Mouse (Mus musculus) neural tube, embryonic 14.5 days (tissue): ENCODE data around the gene Fry. TPM values are rescaled to one million over a fixed set of nuclear protein-coding genes. Genes with fewer than 3 reads are reported as not detected.

ENCODE experiments used
- ATAC-seq: fragments of 200-750 bp; cut with Nextera tagmentation; 2 replicates; pipeline ENCODE4 v1.8.0; 2017; ENCODE audit warnings: low read depth, mild to moderate bottlenecking, moderate TSS enrichment, moderate library complexity
- H3K27ac ChIP-seq: fragments of 300-500 bp; sonication (generic); 2 replicates; pipeline ENCODE4 v1.5.1; 2014; ENCODE audit warnings: low read depth, mild to moderate bottlenecking, control low read depth, low read length, moderate library complexity, mixed read lengths
- H3K27me3 ChIP-seq: fragments of 300-500 bp; sonication (generic); 2 replicates; pipeline ENCODE4 v1.6.1; 2014; ENCODE audit warnings: low read length; ENCODE audit not compliant: control insufficient read depth, insufficient read depth
- H3K36me3 ChIP-seq: fragments of 300-500 bp; sonication (generic); 2 replicates; pipeline ENCODE4 v1.6.1; 2014; ENCODE audit warnings: low read length, mixed read lengths; ENCODE audit not compliant: control insufficient read depth, insufficient read depth
- H3K4me1 ChIP-seq: fragments of 300-500 bp; sonication (generic); 2 replicates; pipeline ENCODE4 v1.6.1; 2014; ENCODE audit warnings: low read length; ENCODE audit not compliant: control insufficient read depth, insufficient read depth
- H3K4me2 ChIP-seq: fragments of 300-500 bp; sonication (generic); 2 replicates; pipeline ENCODE4 v1.6.1; 2014; ENCODE audit warnings: mild to moderate bottlenecking, low read depth, low read length, control low read depth
- H3K4me3 ChIP-seq: fragments of 300-500 bp; sonication (generic); 2 replicates; pipeline ENCODE4 v1.5.1; 2014; ENCODE audit warnings: low read depth, low read length, control low read depth, mixed read lengths
- H3K9ac ChIP-seq: fragments of 300-500 bp; sonication (generic); replicated peaks from 2 replicates; pipeline ENCODE4 v1.6.1; 2014; ENCODE audit warnings: low read depth, mild to moderate bottlenecking, control low read depth, low read length, mixed read lengths
- H3K9me3 ChIP-seq: fragments of 300-500 bp; sonication (generic); 2 replicates; pipeline ENCODE4 v1.6.1; 2016; ENCODE audit warnings: low read length; ENCODE audit not compliant: control insufficient read depth
- WGBS: fragments of 180-500 bp; shearing (Covaris S2); extraction: QIAGEN DNeasy Blood & Tissue Kit; methylation state at CpG from one replicate; pipeline ENCODE4 v1.1.7; 2014; 5-methylcytosine and 5-hydroxymethylcytosine counted together
- polyA plus RNA-seq: library from polyadenylated mRNA; unstranded; fragments of >200 nt; fragmentation: Nextera tagmentation; extraction: Ambion mirVana; gene quantifications from 2 replicates; pipeline ENCODE4 v1.2.1, GENCODE M21; 2014

The Fry gene
- polyA plus RNA-seq, 1 experiment from 2014 or later: 85.1 TPM

DNA sequence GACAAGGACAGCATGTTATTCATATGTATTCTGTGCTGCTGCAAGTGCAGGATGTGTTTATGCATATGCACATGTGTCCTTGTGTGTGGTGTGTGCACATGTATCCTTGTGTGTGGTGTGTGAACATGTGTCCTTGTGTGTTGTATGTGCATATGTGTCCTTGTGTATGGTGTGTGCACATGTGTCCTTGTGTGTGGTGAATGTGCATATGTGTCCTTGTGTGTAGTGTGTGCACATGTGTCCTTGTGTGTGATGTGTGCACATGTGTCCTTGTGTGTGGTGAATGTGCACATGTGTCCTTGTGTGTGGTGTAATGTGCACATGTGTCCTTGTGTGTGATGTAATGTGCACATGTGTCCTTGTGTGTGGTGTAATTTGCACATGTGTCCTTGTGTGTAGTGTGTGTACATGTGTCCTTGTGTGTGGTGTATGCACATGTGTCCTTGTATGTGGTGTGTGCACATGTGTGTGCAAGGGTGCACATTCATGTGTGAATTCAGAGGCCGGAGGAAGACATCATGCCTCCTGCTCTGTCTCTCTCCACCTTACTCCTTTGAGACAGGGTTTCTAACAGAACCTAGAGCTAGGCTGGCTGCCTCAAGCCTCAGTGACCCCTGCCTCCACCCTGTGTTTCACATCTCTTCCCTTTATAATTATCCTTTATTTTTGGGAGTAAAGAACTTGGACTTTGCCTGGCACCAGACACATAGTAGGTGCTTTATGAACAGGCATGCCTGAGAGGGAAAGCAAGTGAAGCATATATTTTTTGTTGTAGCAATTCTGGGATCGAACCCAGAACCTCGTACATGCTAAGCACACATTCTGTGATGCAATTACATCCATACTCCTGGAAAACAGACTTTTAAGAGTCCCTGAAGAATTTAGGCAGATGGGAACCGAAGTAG, 72.3 kb downstream of the Fry start:
- H3K27me3 ChIP-seq: no peaks in the 10 kb centered on the region
- no peak overlapping the region for H3K9ac ChIP-seq
- H3K27ac ChIP-seq: no peak overlapping the region
- peaks cover 2% of the 10 kb centered on the region; the same call in 1 of the 2 replicates for H3K9me3 ChIP-seq
- H3K4me2 ChIP-seq: no peak overlapping the region
- no peak overlapping the region for H3K4me3 ChIP-seq
- no peaks in the 10 kb centered on the region for H3K4me1 ChIP-seq
- no peaks in the 10 kb centered on the region for H3K36me3 ChIP-seq
- WGBS: 80% methylated on average over 4 of the region's 4 CpGs
- no peak for ATAC-seq

DNA sequence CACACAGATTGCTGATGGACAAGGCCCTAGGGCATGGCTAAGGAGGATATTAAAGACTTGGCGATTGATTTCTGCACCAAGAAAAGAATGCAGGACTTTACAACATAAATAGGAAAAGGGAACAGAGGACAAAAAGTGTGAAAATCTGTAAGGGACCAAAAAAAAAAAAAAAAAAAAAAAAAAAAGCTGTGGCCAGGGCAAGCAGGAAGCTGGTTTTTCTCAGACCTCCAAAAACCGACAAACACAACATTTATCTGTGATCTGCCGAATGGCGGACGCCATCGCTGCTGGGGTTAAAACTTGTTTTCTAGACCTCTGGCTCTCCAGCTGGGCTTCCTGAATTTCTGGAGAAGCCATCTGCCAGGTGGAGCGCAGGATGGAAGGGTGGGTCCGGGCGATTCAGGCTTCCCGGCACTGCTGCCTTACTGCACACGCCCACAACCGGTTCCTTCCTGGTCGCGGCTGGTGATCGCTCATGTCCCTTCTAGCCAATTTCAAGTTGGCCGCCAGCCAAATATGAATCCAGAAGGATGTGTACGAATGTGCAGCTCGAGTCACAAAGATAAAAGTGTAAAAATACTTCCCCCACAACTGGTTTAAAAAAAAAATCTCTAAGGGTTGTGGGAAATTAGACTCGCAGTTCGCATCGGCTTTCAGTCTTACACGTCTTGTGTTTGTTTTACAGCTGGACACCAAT, 77.2 kb downstream of the Fry start:
- 4% methylated on average over 22 of the region's 22 CpGs for WGBS
- H3K27me3 ChIP-seq: no peaks in the 10 kb centered on the region
- peak; percentile 79; the same call in 1 of the 2 replicates for ATAC-seq
- H3K9ac ChIP-seq: peak overlapping the region; percentile 37; the same call in 1 of the 2 replicates
- no peaks in the 10 kb centered on the region for H3K4me1 ChIP-seq
- H3K36me3 ChIP-seq: no peaks in the 10 kb centered on the region
- peak overlapping the region; percentile 61 for H3K4me2 ChIP-seq
- H3K4me3 ChIP-seq: peak overlapping the region; percentile 26
- no peak overlapping the region for H3K27ac ChIP-seq
- no peaks in the 10 kb centered on the region for H3K9me3 ChIP-seq

DNA sequence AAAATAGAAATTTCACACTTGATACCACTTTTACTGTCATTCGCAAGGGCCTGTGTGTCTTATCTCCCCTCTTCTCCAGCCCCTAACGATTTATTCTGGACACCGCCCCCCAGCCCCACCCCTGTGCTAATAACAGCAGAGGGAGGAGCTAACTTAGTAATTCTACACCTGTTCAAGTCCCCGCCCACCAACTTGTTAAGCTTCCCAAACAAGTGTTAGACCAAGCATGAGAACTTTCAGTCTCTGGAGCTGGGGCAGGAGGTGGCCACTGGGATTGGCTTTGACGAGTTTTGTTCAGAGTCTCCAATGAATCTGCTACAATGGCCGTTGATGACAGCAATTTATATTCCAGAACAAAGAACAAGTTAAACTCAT, 77.8 kb downstream of the Fry start:
- Histone ChIP-seq H3K4me2 (peak overlapping the region; percentile 61), H3K27me3 (no peaks in the 10 kb centered on the region), H3K9ac (no peak overlapping the region), H3K27ac (no peak overlapping the region), H3K4me1 (no peaks in the 10 kb centered on the region), H3K36me3 (no peaks in the 10 kb centered on the region), H3K4me3 (peak overlapping the region; percentile 26), H3K9me3 (no peaks in the 10 kb centered on the region)
- whole genome bisulfite sequencing: 0% methylated on average over 6 of the region's 6 CpGs
- peak; percentile 30; the same call in 1 of the 2 replicates for ATAC-seq

DNA sequence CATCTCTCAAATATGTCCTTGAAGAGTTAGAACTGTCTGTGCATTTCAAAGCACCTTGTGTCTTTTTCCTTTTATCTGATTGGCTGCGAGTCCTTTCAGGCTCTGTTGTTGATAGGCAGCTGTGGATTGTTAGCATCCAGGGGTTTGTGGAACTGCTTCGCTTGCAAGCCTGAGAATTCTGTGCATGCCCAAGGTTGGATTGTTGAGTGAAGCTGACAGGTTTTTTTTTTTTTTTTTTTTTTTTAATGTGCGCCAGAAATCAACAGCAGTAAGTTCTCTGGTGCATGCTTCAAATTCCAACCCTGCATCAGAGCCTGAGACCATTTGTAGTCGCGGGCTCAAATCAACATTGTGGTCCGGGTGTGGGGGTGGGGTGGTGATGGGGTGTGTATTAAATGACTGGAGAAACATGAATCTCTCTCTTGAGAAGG, 78.5 kb downstream of the Fry start:
- H3K27me3 ChIP-seq: no peaks in the 10 kb centered on the region
- H3K4me3 ChIP-seq: no peak overlapping the region
- no peaks in the 10 kb centered on the region for H3K9me3 ChIP-seq
- WGBS: 35% methylated on average over 6 of the region's 6 CpGs
- no peaks in the 10 kb centered on the region for H3K4me1 ChIP-seq
- no peak overlapping the region for H3K9ac ChIP-seq
- peak; percentile 42; the same call in 1 of the 2 replicates for ATAC-seq
- peak overlapping the region; percentile 61; the same call in 1 of the 2 replicates for H3K4me2 ChIP-seq
- H3K27ac ChIP-seq: no peak overlapping the region
- H3K36me3 ChIP-seq: no peaks in the 10 kb centered on the region

DNA sequence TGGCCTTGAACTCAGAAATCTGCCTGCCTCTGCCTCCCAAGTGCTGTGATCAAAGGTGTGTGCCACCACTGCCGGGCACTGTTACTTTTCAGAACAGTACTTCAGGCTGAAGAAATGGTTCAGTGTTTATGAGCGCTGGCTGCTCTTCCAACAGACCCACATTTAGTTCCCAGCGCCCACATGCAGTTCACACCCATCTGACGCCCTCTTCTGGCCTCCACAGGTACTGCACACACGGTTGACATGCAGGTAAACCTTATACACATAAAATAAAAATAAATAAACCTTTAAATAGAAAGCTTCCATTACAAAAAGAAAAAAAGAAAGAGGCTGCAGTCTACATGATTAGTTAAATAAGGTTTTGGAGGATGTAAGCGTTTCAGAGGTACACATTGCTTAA, 88.3 kb downstream of the Fry start:
- ATAC-seq: no peak
- no peak overlapping the region for H3K9ac ChIP-seq
- no peaks in the 10 kb centered on the region for H3K27me3 ChIP-seq
- H3K27ac ChIP-seq: no peak overlapping the region
- no peaks in the 10 kb centered on the region for H3K4me1 ChIP-seq
- no peaks in the 10 kb centered on the region for H3K36me3 ChIP-seq
- WGBS: 91% methylated on average over 6 of the region's 6 CpGs
- no peaks in the 10 kb centered on the region for H3K9me3 ChIP-seq
- H3K4me3 ChIP-seq: no peak overlapping the region
- no peak overlapping the region for H3K4me2 ChIP-seq

DNA sequence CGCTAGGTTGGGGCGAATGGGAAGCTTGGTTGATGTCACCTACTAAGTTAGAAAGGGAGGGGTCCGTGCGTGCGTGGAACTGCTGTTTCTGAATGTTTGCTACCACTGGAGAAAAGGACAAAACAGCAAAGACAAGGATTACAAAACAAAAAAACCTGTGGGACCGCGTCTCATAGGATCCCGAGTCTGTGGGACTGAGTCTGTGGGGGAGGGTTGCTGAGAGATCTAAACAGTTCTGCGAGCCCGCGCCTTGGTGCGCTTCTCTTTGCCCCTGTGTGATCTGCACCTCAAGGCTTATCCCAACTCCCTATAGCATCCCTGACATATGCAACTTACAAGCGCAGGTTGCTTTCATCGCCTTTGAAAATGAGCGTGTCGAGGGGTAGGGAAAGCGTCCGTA, 89.2 kb downstream of the Fry start:
- H3K27ac ChIP-seq: no peak overlapping the region
- no peak overlapping the region for H3K4me3 ChIP-seq
- peak overlapping the region; percentile 8; the same call in 1 of the 2 replicates for H3K4me2 ChIP-seq

DNA sequence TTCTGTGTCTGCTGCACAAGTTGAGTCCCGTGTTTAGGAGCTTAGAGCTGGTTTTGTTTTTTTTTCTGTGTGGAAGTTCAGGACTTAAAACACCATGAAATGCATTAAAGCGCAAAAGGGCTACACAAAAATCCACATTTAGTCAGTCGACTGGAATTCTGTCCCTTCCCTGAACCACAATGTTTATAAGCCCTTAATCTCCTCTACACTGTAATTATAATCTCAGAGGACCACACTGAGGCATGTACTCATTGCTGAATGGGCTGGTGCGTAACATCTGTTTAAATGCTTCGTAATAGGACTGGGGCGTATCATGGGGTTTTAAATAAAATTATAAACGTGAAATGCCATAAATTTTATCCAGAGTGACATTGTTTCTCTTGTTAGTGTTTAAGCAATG, 89.6 kb downstream of the Fry start:
- 27% methylated on average over 7 of the region's 7 CpGs for whole genome bisulfite sequencing

More for the DNA sequence above, 89.2 kb downstream of the Fry start:
- no peak for ATAC-seq
- 56% methylated on average over 18 of the region's 18 CpGs for WGBS
- no peaks in the 10 kb centered on the region for H3K36me3 ChIP-seq
- no peak overlapping the region for H3K9ac ChIP-seq
- no peaks in the 10 kb centered on the region for H3K4me1 ChIP-seq
- no peaks in the 10 kb centered on the region for H3K27me3 ChIP-seq
- H3K9me3 ChIP-seq: no peaks in the 10 kb centered on the region

DNA sequence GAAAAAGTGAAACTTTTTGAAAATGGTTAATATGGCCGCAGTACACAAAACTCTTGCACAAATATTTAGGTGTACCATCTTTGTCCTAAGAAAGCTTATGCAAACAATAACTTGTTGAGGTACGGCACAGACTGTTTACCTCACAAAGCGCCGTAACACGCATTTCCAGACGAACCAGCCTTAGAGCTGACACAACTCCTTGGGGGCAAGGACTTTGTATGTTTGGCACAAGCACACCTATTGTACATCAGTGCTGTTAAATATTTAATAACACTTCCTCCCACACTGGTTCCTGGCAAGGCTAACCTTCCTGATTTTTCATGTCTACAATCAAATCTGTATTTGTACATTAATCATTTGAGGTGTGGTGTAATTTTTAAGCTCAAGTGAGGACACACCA, 95.6 kb downstream of the Fry start:
- Histone ChIP-seq H3K4me3 (no peak overlapping the region), H3K27me3 (no peaks in the 10 kb centered on the region), H3K36me3 (no peaks in the 10 kb centered on the region), H3K4me2 (no peak overlapping the region), H3K27ac (no peak overlapping the region), H3K4me1 (no peaks in the 10 kb centered on the region), H3K9ac (no peak overlapping the region), H3K9me3 (no peaks in the 10 kb centered on the region)
- ATAC-seq: no peak
- WGBS: 86% methylated on average over 6 of the region's 6 CpGs

More for the DNA sequence above, 89.6 kb downstream of the Fry start:
- Histone ChIP-seq H3K4me1 (no peaks in the 10 kb centered on the region), H3K4me2 (peak overlapping the region; percentile 8; the same call in 1 of the 2 replicates), H3K4me3 (no peak overlapping the region), H3K9ac (no peak overlapping the region), H3K27ac (no peak overlapping the region), H3K9me3 (no peaks in the 10 kb centered on the region), H3K27me3 (no peaks in the 10 kb centered on the region), H3K36me3 (no peaks in the 10 kb centered on the region)
- no peak for ATAC-seq

DNA sequence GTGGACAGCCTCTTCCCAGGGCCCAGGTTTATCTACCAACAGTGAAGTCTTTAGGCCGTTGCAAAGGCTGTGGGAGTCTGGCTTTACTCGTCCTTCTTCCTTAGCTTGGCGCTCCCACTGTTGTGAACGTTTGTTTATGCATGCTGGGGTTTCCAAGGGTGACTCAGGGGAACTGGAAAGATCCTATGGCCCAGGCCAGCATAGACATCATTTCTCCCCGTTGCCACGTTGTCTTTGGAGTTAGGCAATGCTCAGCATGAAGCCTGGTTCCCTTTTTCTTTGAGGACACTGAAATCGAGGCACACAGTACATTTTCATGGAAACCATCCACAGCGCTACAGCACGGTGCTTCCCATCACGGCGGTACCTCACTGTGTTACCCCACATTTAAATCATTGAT, 97.6 kb downstream of the Fry start:
- no peak overlapping the region for H3K27ac ChIP-seq
- H3K36me3 ChIP-seq: no peaks in the 10 kb centered on the region
- ATAC-seq: no peak
- H3K27me3 ChIP-seq: no peaks in the 10 kb centered on the region
- no peaks in the 10 kb centered on the region for H3K9me3 ChIP-seq
- H3K4me2 ChIP-seq: no peak overlapping the region
- no peak overlapping the region for H3K9ac ChIP-seq
- H3K4me1 ChIP-seq: no peaks in the 10 kb centered on the region
- 72% methylated on average over 11 of the region's 11 CpGs for WGBS
- H3K4me3 ChIP-seq: no peak overlapping the region
